Mouse (Mus musculus) inflammation-experienced regulatory T-cells, adult 6 months (primary cell): ENCODE results near the gene Dll4. TPM values are rescaled to one million over a fixed set of nuclear protein-coding genes. Genes with fewer than 3 reads are reported as not detected.

Experiments
- polyA plus RNA-seq, 3 experiments: library from polyadenylated mRNA; unstranded; fragments of 100-300 nt; shearing (Covaris generic); gene quantifications; one replicate each; pipeline ENCODE4 v1.2.1; 2017

Dll4 gene
- polyA plus RNA-seq, 3 experiments from 2014 or later, result not detected

Other genes with a start within 250 kb of the Dll4 start
- 10 to 100 TPM in 1 of 3 experiments, 1 to 10 TPM in 2; 3.8 to 40.3 (median 4.5) TPM for gene Rad51, start 213.0 kb upstream of the Dll4 start, polyA plus RNA-seq
- gene Rmdn3, start 168.8 kb upstream of the Dll4 start, polyA plus RNA-seq, result 10 to 100 TPM; 13.0 to 15.6 (median 14.5) TPM
- under 1 TPM in 1 of 3 experiments, not detected in 2; 0.58 TPM for gene Gchfr, start 158.0 kb upstream of the Dll4 start, polyA plus RNA-seq
- gene Gm14137, start 151.3 kb upstream of the Dll4 start, polyA plus RNA-seq, result under 1 TPM; 0.23 to 0.95 (median 0.47) TPM
- 10 to 100 TPM; 50.7 to 65.5 (median 50.7) TPM for gene Zfyve19, start 117.2 kb upstream of the Dll4 start, polyA plus RNA-seq
- gene Dnajc17, start 117.0 kb upstream of the Dll4 start, polyA plus RNA-seq, result 10 to 100 TPM; 16.0 to 22.4 (median 17.1) TPM
- gene Ppp1r14d, start 95.9 kb upstream of the Dll4 start, polyA plus RNA-seq, result not detected
- gene Spint1, start 88.4 kb upstream of the Dll4 start, polyA plus RNA-seq, result under 1 TPM in 1 of 3 experiments, not detected in 2; 0.28 TPM
- under 1 TPM in 1 of 3 experiments, not detected in 2; 0.57 TPM for gene Rhov, start 54.5 kb upstream of the Dll4 start, polyA plus RNA-seq
- gene Vps18, start 37.0 kb upstream of the Dll4 start, polyA plus RNA-seq, result 1 to 10 TPM; 5.5 to 6.1 (median 5.9) TPM
- gene Chac1, start 25.4 kb downstream of the Dll4 start, polyA plus RNA-seq, result not detected
- 1 to 10 TPM; 4.5 to 8.9 (median 7.7) TPM for gene Ino80, start 151.9 kb downstream of the Dll4 start, polyA plus RNA-seq
- gene Exd1, start 221.8 kb downstream of the Dll4 start, polyA plus RNA-seq, result under 1 TPM in 1 of 3 experiments, not detected in 2; 0.09 TPM
- 10 to 100 TPM; 68.4 to 88.9 (median 72.2) TPM for gene Chp1, start 221.9 kb downstream of the Dll4 start, polyA plus RNA-seq